Mouse (Mus musculus) heart, embryonic 10.5 days (tissue): ENCODE measurements around the gene Lsg1. TPM values are rescaled to one million over a fixed set of nuclear protein-coding genes. Genes with fewer than 3 reads are reported as not detected.

Source experiments
- DNase-seq: peaks from one replicate; pipeline ENCODE4 v3.0.0-alpha.2; 2017; ENCODE audit warnings: low spot score
- H3K27ac ChIP-seq: fragments of 300-500 bp; sonication (generic); 2 replicates; pipeline ENCODE4 v1.5.1; 2016; ENCODE audit warnings: mild to moderate bottlenecking
- H3K27me3 ChIP-seq: fragments of 300-500 bp; sonication (generic); 2 replicates; pipeline ENCODE4 v1.6.1; 2016; ENCODE audit warnings: mild to moderate bottlenecking; ENCODE audit not compliant: poor library complexity, insufficient read depth, severe bottlenecking
- H3K36me3 ChIP-seq: fragments of 300-500 bp; sonication (generic); 2 replicates; pipeline ENCODE4 v1.6.1; 2016; ENCODE audit warnings: mild to moderate bottlenecking, moderate library complexity
- H3K4me1 ChIP-seq: fragments of 300-500 bp; sonication (generic); 2 replicates; pipeline ENCODE4 v1.6.1; 2016; ENCODE audit warnings: mild to moderate bottlenecking
- H3K4me3 ChIP-seq: fragments of 300-500 bp; sonication (generic); 2 replicates; pipeline ENCODE4 v1.5.1; 2016; ENCODE audit warnings: mild to moderate bottlenecking, moderate library complexity
- H3K9me3 ChIP-seq: fragments of 300-500 bp; sonication (generic); 2 replicates; pipeline ENCODE4 v1.6.1; 2016; ENCODE audit warnings: mild to moderate bottlenecking, moderate library complexity
- WGBS: fragments of 180-500 bp; shearing (Covaris S2); methylation state at CpG from one replicate; pipeline ENCODE4 v1.1.7; 2016; 5-methylcytosine and 5-hydroxymethylcytosine counted together
- polyA plus RNA-seq: library from polyadenylated mRNA; unstranded; fragments of >200 nt; fragmentation: Nextera tagmentation; extraction: Ambion mirVana; gene quantifications from 2 replicates; pipeline ENCODE4 v1.2.1, GENCODE M21; 2016

The Lsg1 gene
- polyA plus RNA-seq, 1 experiment from 2014 or later = 61.8 TPM

GRCm38 (mm10) chr16:30559312-30559992 lies 27.9 kb downstream of the Lsg1 start:
- DNase-seq = no peak
- WGBS = 75% methylated on average over 5 of the region's 5 CpGs
- Histone ChIP-seq H3K4me1 (peaks cover 6% of the 10 kb centered on the region), H3K27me3 (no peaks in the 10 kb centered on the region), H3K27ac (peak overlapping the region; percentile 65), H3K36me3 (peaks cover 87% of the 10 kb centered on the region), H3K4me3 (no peak overlapping the region), H3K9me3 (peaks cover 6% of the 10 kb centered on the region)

GRCm38 (mm10) chr16:30554109-30554508 lies 33.3 kb downstream of the Lsg1 start:
- H3K4me3 ChIP-seq = no peak overlapping the region
- 87% methylated on average over 8 of the region's 8 CpGs for WGBS
- H3K36me3 ChIP-seq = peaks cover 34% of the 10 kb centered on the region
- no peaks in the 10 kb centered on the region; the same call in 1 of the 2 replicates for H3K27me3 ChIP-seq
- no peak overlapping the region for H3K27ac ChIP-seq
- no peak for DNase-seq
- peaks cover 26% of the 10 kb centered on the region; the same call in 1 of the 2 replicates for H3K4me1 ChIP-seq
- peaks cover 6% of the 10 kb centered on the region for H3K9me3 ChIP-seq

- no peak for DNase-seq
- Histone ChIP-seq H3K4me1 (peaks cover 33% of the 10 kb centered on the region; the same call in 1 of the 2 replicates), H3K27ac (peak overlapping the region; percentile 81), H3K36me3 (peaks cover 21% of the 10 kb centered on the region), H3K9me3 (peaks cover 6% of the 10 kb centered on the region), H3K4me3 (no peak overlapping the region), H3K27me3 (no peaks in the 10 kb centered on the region; the same call in 1 of the 2 replicates)
- 37% methylated on average over 11 of the region's 11 CpGs for WGBS
These were observed 34.6 kb downstream of the Lsg1 start for GRCm38 (mm10) chr16:30552621-30553338.

DNA sequence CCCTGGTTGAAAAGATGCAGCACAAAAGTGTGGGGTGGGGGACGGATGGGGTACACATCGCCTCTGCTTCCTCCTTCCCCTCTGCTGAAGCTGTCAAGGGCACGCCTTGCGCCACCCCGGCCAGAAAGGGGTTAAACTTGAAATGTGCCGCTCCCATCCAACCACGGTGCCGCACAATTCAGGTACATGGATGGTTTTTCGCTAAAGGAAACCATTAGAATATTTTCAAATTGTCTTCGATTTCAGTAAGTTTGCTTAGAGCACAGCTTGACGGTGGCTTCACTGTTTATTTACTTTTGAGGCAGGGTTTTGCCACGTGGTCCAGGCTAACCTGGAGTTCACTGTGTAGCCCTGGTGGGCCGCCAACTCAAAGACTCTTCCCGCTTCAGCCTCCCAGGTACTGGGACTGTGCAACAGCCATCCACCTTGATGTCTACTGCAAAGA lies 36.6 kb downstream of the Lsg1 start, which contains the start of gene Tmem44:
TSS of gene Tmem44 (minus strand) at position 95 of the 445 bp plus-strand sequence.
- peak within 1 kb of the TSS; percentile 84 for H3K4me3 ChIP-seq
- peak within 1 kb of the TSS; percentile 98 for H3K27ac ChIP-seq
- peaks cover 5% of the 10 kb centered on the region; the same call in 1 of the 2 replicates for H3K9me3 ChIP-seq
- no peak for DNase-seq
- WGBS = 7% methylated on average over 14 of the region's 14 CpGs
- H3K36me3 ChIP-seq = peaks cover 18% of the 10 kb centered on the region
- peaks cover 33% of the 10 kb centered on the region; the same call in 1 of the 2 replicates for H3K4me1 ChIP-seq
- H3K27me3 ChIP-seq = no peaks in the 10 kb centered on the region; the same call in 1 of the 2 replicates

DNA sequence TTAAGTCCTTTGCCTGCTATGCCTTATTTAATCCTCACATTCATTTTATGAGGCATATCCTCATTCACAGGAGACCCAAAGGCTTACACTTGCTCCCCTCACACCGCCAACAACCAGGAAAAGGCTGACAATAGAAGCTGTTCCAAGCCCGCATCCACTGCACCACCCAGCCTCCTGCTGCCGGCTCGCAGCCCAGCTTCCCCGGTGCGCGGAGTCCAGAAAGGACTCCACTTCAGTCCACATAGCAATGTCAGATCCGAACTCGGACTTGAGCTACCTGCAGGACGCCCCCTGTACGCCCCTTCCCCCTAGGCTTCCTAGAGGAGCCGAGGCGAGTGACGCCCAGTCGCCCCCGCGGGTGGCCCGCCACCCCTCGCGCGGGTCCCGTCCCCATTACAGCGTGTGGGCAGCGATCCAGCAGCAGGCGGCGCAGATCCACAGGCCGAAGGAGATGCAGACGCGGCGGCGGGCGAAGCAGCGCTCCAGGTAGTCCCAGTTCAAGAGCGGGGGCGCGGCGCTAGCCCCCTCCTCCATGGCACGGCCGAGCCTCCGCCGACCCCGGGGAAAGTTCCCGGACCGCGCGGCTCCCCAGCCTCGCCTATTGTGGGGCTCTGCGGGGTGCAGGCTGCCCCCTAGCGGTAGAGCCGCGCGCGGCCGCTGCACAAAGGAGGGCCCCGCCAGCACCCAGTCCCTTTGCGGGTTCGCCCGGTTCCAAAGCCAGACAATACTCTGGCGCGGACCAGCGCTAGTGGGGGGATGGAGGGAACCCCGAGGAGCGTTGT lies 37.2 kb downstream of the Lsg1 start:
- peak; percentile 88 for DNase-seq
- H3K27ac ChIP-seq = peak overlapping the region; percentile 98
- under 1% methylated on average over 63 of the region's 63 CpGs for WGBS

GRCm38 (mm10) chr16:30549516-30549915 lies 37.9 kb downstream of the Lsg1 start:
- peaks cover 33% of the 10 kb centered on the region; the same call in 1 of the 2 replicates for H3K4me1 ChIP-seq
- H3K27me3 ChIP-seq = no peaks in the 10 kb centered on the region; the same call in 1 of the 2 replicates
- H3K36me3 ChIP-seq = peaks cover 28% of the 10 kb centered on the region
- no peaks in the 10 kb centered on the region for H3K9me3 ChIP-seq
- peak overlapping the region; percentile 98; the same call in 1 of the 2 replicates for H3K27ac ChIP-seq
- 80% methylated on average over 7 of the region's 7 CpGs for WGBS
- H3K4me3 ChIP-seq = peak overlapping the region; percentile 84
- DNase-seq = no peak

More for the DNA sequence above, 37.2 kb downstream of the Lsg1 start:
- H3K9me3 ChIP-seq = no peaks in the 10 kb centered on the region
- peak overlapping the region; percentile 84 for H3K4me3 ChIP-seq
- H3K36me3 ChIP-seq = peaks cover 21% of the 10 kb centered on the region
- no peaks in the 10 kb centered on the region; the same call in 1 of the 2 replicates for H3K27me3 ChIP-seq
- peaks cover 33% of the 10 kb centered on the region; the same call in 1 of the 2 replicates for H3K4me1 ChIP-seq

DNA sequence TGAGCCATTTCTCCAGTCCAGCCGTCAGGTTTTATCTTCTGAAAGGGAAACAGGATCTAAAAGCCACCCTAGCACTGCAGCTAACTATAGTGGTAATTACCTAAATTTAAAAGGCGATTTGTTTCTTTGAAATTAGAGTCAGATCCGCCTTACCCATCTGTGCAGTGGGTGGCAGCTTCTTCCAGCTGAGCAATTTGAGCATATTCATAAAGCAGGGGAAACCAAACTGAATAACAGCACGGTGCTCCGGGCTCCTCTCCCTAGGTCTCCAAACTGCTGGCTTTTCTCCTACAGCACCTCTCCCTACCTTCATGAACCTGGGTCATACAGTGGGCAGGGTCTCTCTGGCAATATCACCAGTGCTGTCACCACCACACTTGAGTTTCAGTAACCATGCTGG lies 39.1 kb downstream of the Lsg1 start:
- no peak for DNase-seq
- Histone ChIP-seq H3K27ac (no peak overlapping the region), H3K36me3 (peaks cover 37% of the 10 kb centered on the region), H3K4me3 (no peak overlapping the region), H3K4me1 (peaks cover 37% of the 10 kb centered on the region), H3K9me3 (no peaks in the 10 kb centered on the region), H3K27me3 (no peaks in the 10 kb centered on the region; the same call in 1 of the 2 replicates)
- 86% methylated on average over 5 of the region's 5 CpGs for WGBS

- Histone ChIP-seq H3K36me3 (peaks cover 53% of the 10 kb centered on the region), H3K27ac (no peak overlapping the region), H3K4me3 (no peak overlapping the region), H3K27me3 (no peaks in the 10 kb centered on the region; the same call in 1 of the 2 replicates), H3K9me3 (no peaks in the 10 kb centered on the region), H3K4me1 (peaks cover 49% of the 10 kb centered on the region)
- DNase-seq = no peak
- 70% methylated on average over 4 of the region's 4 CpGs for WGBS
These were observed 42.7 kb downstream of the Lsg1 start for GRCm38 (mm10) chr16:30544693-30545092.

DNA sequence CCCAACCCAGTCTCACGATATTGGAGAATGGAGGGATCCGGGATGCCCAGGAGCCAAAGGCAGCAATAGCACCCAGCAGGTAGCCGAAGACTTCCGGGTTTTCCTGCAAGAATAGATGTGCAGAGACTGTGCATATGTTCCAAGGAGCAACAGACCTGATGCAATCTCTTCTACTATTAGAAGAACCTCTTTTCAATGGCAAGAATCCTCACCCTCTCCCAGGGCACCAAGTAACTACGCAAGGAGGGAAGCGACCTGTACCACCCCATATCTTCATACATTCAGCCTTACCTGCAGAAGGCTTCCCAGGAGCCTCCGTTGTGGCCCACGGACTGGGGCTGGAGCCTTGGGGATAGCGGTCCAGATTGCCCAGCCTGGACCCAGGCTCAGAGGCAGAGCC lies 44.0 kb downstream of the Lsg1 start:
- Histone ChIP-seq H3K9me3 (no peaks in the 10 kb centered on the region), H3K27ac (no peak overlapping the region), H3K27me3 (no peaks in the 10 kb centered on the region), H3K4me3 (no peak overlapping the region), H3K4me1 (peaks cover 45% of the 10 kb centered on the region), H3K36me3 (peaks cover 53% of the 10 kb centered on the region)
- no peak for DNase-seq
- 82% methylated on average over 9 of the region's 9 CpGs for WGBS

- Histone ChIP-seq H3K4me3 (no peak overlapping the region), H3K27ac (peak overlapping the region; percentile 70), H3K36me3 (peaks cover 53% of the 10 kb centered on the region), H3K27me3 (no peaks in the 10 kb centered on the region), H3K9me3 (no peaks in the 10 kb centered on the region), H3K4me1 (peaks cover 45% of the 10 kb centered on the region)
- DNase-seq = no peak
- WGBS = 63% methylated on average over 6 of the region's 6 CpGs
These were observed 44.6 kb downstream of the Lsg1 start for GRCm38 (mm10) chr16:30542826-30543225.

DNA sequence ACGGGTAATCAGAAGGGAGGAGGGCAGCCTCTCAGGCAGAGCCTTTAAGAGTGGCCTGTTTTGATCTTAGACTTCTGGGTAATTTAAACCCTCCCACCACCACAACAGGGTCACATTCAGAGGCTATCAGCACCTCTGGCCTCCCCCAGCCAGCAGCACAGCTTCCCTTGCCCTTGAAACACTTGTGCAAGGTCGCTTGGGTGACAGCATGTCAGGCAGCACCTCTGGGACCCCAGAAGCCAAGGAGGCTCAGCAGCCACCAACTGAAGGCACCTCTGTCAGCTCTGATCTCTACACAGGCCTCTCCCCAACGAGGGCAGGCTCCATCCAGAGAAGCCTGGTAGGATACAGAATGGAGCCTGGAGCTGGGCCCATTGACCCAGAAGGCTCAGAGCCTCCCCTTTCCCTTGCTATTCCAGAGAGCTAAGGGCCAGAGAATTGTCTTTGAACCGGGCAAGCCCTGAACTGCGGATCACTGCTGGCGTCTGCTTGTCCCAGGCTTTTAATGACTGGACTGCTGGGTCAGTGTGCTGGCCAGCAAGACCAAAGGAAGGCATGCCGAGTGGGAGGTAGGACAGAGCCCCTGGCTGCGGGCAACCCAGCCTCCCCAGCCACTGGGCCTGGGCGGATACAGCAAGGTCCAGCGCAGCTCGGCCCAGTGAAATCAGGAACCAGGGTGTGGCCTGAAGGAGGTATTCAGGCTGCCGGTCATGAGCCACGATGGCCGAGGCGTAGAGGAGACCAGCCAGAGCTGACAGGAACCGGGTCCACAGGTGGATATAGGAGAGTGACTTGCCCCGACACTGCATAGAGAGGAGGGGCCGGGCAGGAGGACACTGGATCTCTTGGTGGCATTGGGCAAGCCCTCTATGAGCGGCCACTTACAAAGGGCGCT lies 47.0 kb downstream of the Lsg1 start:
- no peaks in the 10 kb centered on the region for H3K27me3 ChIP-seq
- H3K4me3 ChIP-seq = peak overlapping the region; percentile 36
- H3K36me3 ChIP-seq = peaks cover 34% of the 10 kb centered on the region
- WGBS = 53% methylated on average over 20 of the region's 20 CpGs
- H3K4me1 ChIP-seq = peaks cover 54% of the 10 kb centered on the region
- no peaks in the 10 kb centered on the region for H3K9me3 ChIP-seq
- peak overlapping the region; percentile 87 for H3K27ac ChIP-seq
- DNase-seq = peak; percentile 92
